Mouse (Mus musculus) spleen, postnatal 14 days (tissue): ENCODE measurements at regions not wholly inside any gene's neighbourhood (a gene's known extent, or its start where the extent isn't known, plus 50 kb on each side); places are given as distances from the start of the nearest gene placed in this dataset.
A peak's percentile ranks its signal among the peaks of the same experiment; 100 is the strongest.

Source experiments
- DNase-seq, 2 experiments: peaks; one replicate each; pipeline ENCODE4 v3.0.0; 2021 to 2022; ENCODE audit warnings: low spot score in 2 of 2

- DNase-seq: no peak
Measured at GRCm38 (mm10) chrX:12219474-12219873, 59.3 kb upstream of the Bcor start.

- DNase-seq: no peak
Measured at GRCm38 (mm10) chrX:12224314-12224713, 64.2 kb upstream of the Bcor start.

GRCm38 (mm10) chrX:12225116-12225891, 65.1 kb upstream of the Bcor start:
- DNase-seq: no peak

GRCm38 (mm10) chrX:12225892-12226206, 65.7 kb upstream of the Bcor start:
- DNase-seq: no peak

- no peak for DNase-seq
Measured at GRCm38 (mm10) chrX:12240505-12241011, 80.4 kb upstream of the Bcor start.

- no peak for DNase-seq
Measured at GRCm38 (mm10) chrX:12241751-12242150, 81.6 kb upstream of the Bcor start.

GRCm38 (mm10) chrX:12249071-12249470, 88.9 kb upstream of the Bcor start:
- DNase-seq: no peak

- DNase-seq: no peak
Measured at GRCm38 (mm10) chrX:12249911-12250310, 89.8 kb upstream of the Bcor start.

GRCm38 (mm10) chrX:12251853-12252679, 91.9 kb upstream of the Bcor start:
- DNase-seq: peak; percentile 18 to 27

- no peak for DNase-seq
Measured at GRCm38 (mm10) chrX:12252680-12253021, 92.5 kb upstream of the Bcor start.

GRCm38 (mm10) chrX:12256758-12257157, 96.6 kb upstream of the Bcor start:
- no peak for DNase-seq

GRCm38 (mm10) chrX:12263834-12264233, 103.7 kb upstream of the Bcor start:
- DNase-seq: no peak

- no peak for DNase-seq
Measured at GRCm38 (mm10) chrX:12284741-12285140, 124.6 kb upstream of the Bcor start.

- DNase-seq: no peak
Measured at GRCm38 (mm10) chrX:12285141-12285540, 125.0 kb upstream of the Bcor start.

GRCm38 (mm10) chrX:12285976-12286909, 126.1 kb upstream of the Bcor start:
- DNase-seq: no peak

GRCm38 (mm10) chrX:12286910-12287522, 126.9 kb upstream of the Bcor start:
- no peak for DNase-seq

GRCm38 (mm10) chrX:12287656-12288561, 127.8 kb upstream of the Bcor start:
- DNase-seq: no peak

- DNase-seq: no peak
Measured at GRCm38 (mm10) chrX:12288562-12289117, 128.5 kb upstream of the Bcor start.

- DNase-seq: no peak
Measured at GRCm38 (mm10) chrX:12293146-12293545, 133.0 kb upstream of the Bcor start.

- no peak for DNase-seq
Measured at GRCm38 (mm10) chrX:12294452-12294851, 134.3 kb upstream of the Bcor start.
